Comparison of ENCODE assay signal across 27 mouse cellular contexts in genomic region chr14:8789348-8789747, GRCm38 (mm10).
DNase-seq lines count a peak whose midpoint lies in the region; ATAC-seq and TF ChIP-seq lines count a peak whose summit lies in the region.
"Had no signal": no experiment of that assay in that cellular context is flagged by ENCODE, and none has a peak within 500 bp of the region (broad histone marks: within the 10 kb centered on the region; RNA-seq: fewer than 3 reads in every experiment).

No protein-coding gene starts in this region.

- no peaks in the 10 kb centered on the region for H3K9me3 ChIP-seq in embryonic facial prominence, embryonic 14.5 days (ENCODE audit: control insufficient read depth, low read length)
- no peaks in the 10 kb centered on the region for H3K9me3 ChIP-seq in embryonic facial prominence, embryonic 10.5 days
- H3K9me3 ChIP-seq in heart, postnatal 0 days (replicated peaks; ENCODE audit: control insufficient read depth, low read length), result no peaks in the 10 kb centered on the region
- no peaks in the 10 kb centered on the region for H3K9me3 ChIP-seq in heart, embryonic 11.5 days (replicated peaks; ENCODE audit: control insufficient read depth, low read length)
- no peaks in the 10 kb centered on the region for H3K9me3 ChIP-seq in lung, postnatal 0 days (ENCODE audit: low read length)
- no peaks in the 10 kb centered on the region for H3K9me3 ChIP-seq in hindbrain, embryonic 13.5 days
- H3K9me3 ChIP-seq: G1E; heart, embryonic 10.5 days; neural tube, embryonic 13.5 days had no signal

- 50% methylated on average over 1 of the region's 1 CpGs for WGBS in embryonic facial prominence, embryonic 14.5 days
- WGBS in embryonic facial prominence, embryonic 10.5 days, result 82% methylated on average over 1 of the region's 1 CpGs
- 7% methylated on average over 1 of the region's 1 CpGs for WGBS in heart, postnatal 0 days
- 50% methylated on average over 1 of the region's 1 CpGs for WGBS in heart, embryonic 11.5 days (ENCODE audit: insufficient replicate concordance)
- WGBS in lung, postnatal 0 days, result 26% methylated on average over 1 of the region's 1 CpGs
- WGBS in hindbrain, embryonic 13.5 days, result 93% methylated on average over 1 of the region's 1 CpGs

- no peak overlapping the region for H3K4me3 ChIP-seq in embryonic facial prominence, embryonic 14.5 days (ENCODE audit: low read depth, low read length)
- no peak overlapping the region for H3K4me3 ChIP-seq in embryonic facial prominence, embryonic 10.5 days
- H3K4me3 ChIP-seq in heart, postnatal 0 days (ENCODE audit: low read depth, low read length), result no peak overlapping the region
- H3K4me3 ChIP-seq in heart, embryonic 11.5 days (ENCODE audit: low read depth, low read length), result no peak overlapping the region
- H3K4me3 ChIP-seq in lung, postnatal 0 days (ENCODE audit: low read depth, low read length), result no peak overlapping the region
- H3K4me3 ChIP-seq in hindbrain, embryonic 13.5 days, result no peak overlapping the region
- H3K4me3 ChIP-seq: heart, embryonic 10.5 days; left cerebral cortex, adult 2 months; myocyte; neural tube, embryonic 13.5 days had no signal

- no peaks in the 10 kb centered on the region for H3K36me3 ChIP-seq in embryonic facial prominence, embryonic 14.5 days (ENCODE audit: control insufficient read depth, insufficient read depth, low read length)
- no peaks in the 10 kb centered on the region for H3K36me3 ChIP-seq in embryonic facial prominence, embryonic 10.5 days (replicated peaks)
- no peaks in the 10 kb centered on the region for H3K36me3 ChIP-seq in heart, postnatal 0 days (replicated peaks; ENCODE audit: control insufficient read depth, insufficient read depth, low read length)
- H3K36me3 ChIP-seq in heart, embryonic 11.5 days (ENCODE audit: control insufficient read depth, insufficient read depth, low read length), result no peaks in the 10 kb centered on the region
- no peaks in the 10 kb centered on the region for H3K36me3 ChIP-seq in lung, postnatal 0 days (ENCODE audit: insufficient read depth, low read length)
- H3K36me3 ChIP-seq in hindbrain, embryonic 13.5 days, result no peaks in the 10 kb centered on the region
- H3K36me3 ChIP-seq: G1E; heart, embryonic 10.5 days; neural tube, embryonic 13.5 days had no signal

- no peaks in the 10 kb centered on the region for H3K27me3 ChIP-seq in embryonic facial prominence, embryonic 14.5 days (replicated peaks; ENCODE audit: control insufficient read depth, insufficient read depth, low read length)
- H3K27me3 ChIP-seq in embryonic facial prominence, embryonic 10.5 days (replicated peaks; ENCODE audit: low read depth, poor library complexity, severe bottlenecking), result no peaks in the 10 kb centered on the region
- no peaks in the 10 kb centered on the region for H3K27me3 ChIP-seq in heart, postnatal 0 days (ENCODE audit: control insufficient read depth, insufficient read depth, low read length)
- H3K27me3 ChIP-seq in heart, embryonic 11.5 days (ENCODE audit: control insufficient read depth, insufficient read depth, low read length), result no peaks in the 10 kb centered on the region
- H3K27me3 ChIP-seq in lung, postnatal 0 days (replicated peaks; ENCODE audit: insufficient read depth, low read length), result no peaks in the 10 kb centered on the region
- no peaks in the 10 kb centered on the region for H3K27me3 ChIP-seq in hindbrain, embryonic 13.5 days
- H3K27me3 ChIP-seq: CH12.LX; neural tube, embryonic 13.5 days had no signal

- peak; percentile 34 for DNase-seq in embryonic facial prominence, embryonic 14.5 days (ENCODE audit: low spot score)
- no peak for DNase-seq in embryonic facial prominence, embryonic 10.5 days (ENCODE audit: low spot score)
- peak; percentile 43 for DNase-seq in heart, postnatal 0 days (ENCODE audit: low spot score)
- DNase-seq in lung, postnatal 0 days (ENCODE audit: low spot score), result peak; percentile 14
- DNase-seq in lung, adult 18-20 months, result no peak
- DNase-seq in adrenal gland, adult 8-10 months, result no peak
- DNase-seq: adrenal gland, postnatal 14 days; cerebellum, adult 9-10 months; kidney, adult 11 months; layer of hippocampus, adult 9-11 months; left cerebral cortex, postnatal 4 days; liver, postnatal 0 days; retina, postnatal 1 day; right cerebral cortex, postnatal 25 days; thymus, postnatal 14 days had no signal

- ATAC-seq in embryonic facial prominence, embryonic 14.5 days (ENCODE audit: low read depth), result no peak
- ATAC-seq in heart, postnatal 0 days (ENCODE audit: insufficient read depth, low read depth), result peak; percentile 49; the same call in 1 of the 2 replicates
- no peak; the same call in 1 of the 2 replicates for ATAC-seq in heart, embryonic 11.5 days (replicated peaks; ENCODE audit: insufficient number of reproducible peaks, low FRiP score, low TSS enrichment)
- ATAC-seq in lung, postnatal 0 days, result no peak
- ATAC-seq in hindbrain, embryonic 13.5 days (ENCODE audit: low FRiP score), result no peak
- ATAC-seq: hindbrain, embryonic 16.5 days; liver, postnatal 0 days; midbrain, embryonic 16.5 days had no signal

- H3K4me2 ChIP-seq in embryonic facial prominence, embryonic 14.5 days (ENCODE audit: low read depth, low read length), result no peak overlapping the region
- no peak overlapping the region for H3K4me2 ChIP-seq in heart, postnatal 0 days (ENCODE audit: low read depth, low read length)
- no peak overlapping the region for H3K4me2 ChIP-seq in heart, embryonic 11.5 days
- no peak overlapping the region for H3K4me2 ChIP-seq in lung, postnatal 0 days (replicated peaks; ENCODE audit: low read depth, low read length)
- no peak overlapping the region for H3K4me2 ChIP-seq in hindbrain, embryonic 13.5 days
- H3K4me2 ChIP-seq: liver, embryonic 11.5 days; neural tube, embryonic 13.5 days had no signal

- H3K9ac ChIP-seq in embryonic facial prominence, embryonic 14.5 days (ENCODE audit: low read depth, low read length), result no peak overlapping the region
- no peak overlapping the region for H3K9ac ChIP-seq in heart, postnatal 0 days (replicated peaks; ENCODE audit: low read depth, low read length)
- no peak overlapping the region for H3K9ac ChIP-seq in heart, embryonic 11.5 days (ENCODE audit: low read depth, low read length)
- H3K9ac ChIP-seq in lung, postnatal 0 days (replicated peaks; ENCODE audit: low read depth), result no peak overlapping the region
- H3K9ac ChIP-seq in hindbrain, embryonic 13.5 days, result no peak overlapping the region
- H3K9ac ChIP-seq: liver, postnatal 0 days; neural tube, embryonic 13.5 days had no signal

- no peak for TF ChIP-seq CTCF in heart, postnatal 0 days (IDR thresholded peaks at IDR 0.05; ENCODE audit: low read depth)
- TF ChIP-seq CTCF in lung, postnatal 0 days (IDR thresholded peaks at IDR 0.05), result no peak

- H3K4me1 ChIP-seq in embryonic facial prominence, embryonic 14.5 days (ENCODE audit: control insufficient read depth, insufficient read depth, low read length), result no peaks in the 10 kb centered on the region
- no peaks in the 10 kb centered on the region for H3K4me1 ChIP-seq in embryonic facial prominence, embryonic 10.5 days
- peaks cover 4% of the 10 kb centered on the region; the same call in 1 of the 2 replicates for H3K4me1 ChIP-seq in heart, postnatal 0 days (ENCODE audit: control insufficient read depth, insufficient read depth)
- H3K4me1 ChIP-seq in heart, embryonic 11.5 days (ENCODE audit: control insufficient read depth, insufficient read depth, low read length), result no peaks in the 10 kb centered on the region
- no peaks in the 10 kb centered on the region for H3K4me1 ChIP-seq in lung, postnatal 0 days (ENCODE audit: insufficient read depth, low read depth, low read length)
- no peaks in the 10 kb centered on the region for H3K4me1 ChIP-seq in hindbrain, embryonic 13.5 days (replicated peaks)
- H3K4me1 ChIP-seq: heart, embryonic 10.5 days; neural tube, embryonic 13.5 days had no signal

- H3K27ac ChIP-seq in embryonic facial prominence, embryonic 14.5 days (replicated peaks; ENCODE audit: low read depth, low read length), result no peak overlapping the region
- no peak overlapping the region for H3K27ac ChIP-seq in embryonic facial prominence, embryonic 10.5 days (replicated peaks)
- H3K27ac ChIP-seq in heart, postnatal 0 days (ENCODE audit: low read depth), result 0 out of 2 replicates have a peak overlapping the region, but pooled peaks have one; percentile 27
- H3K27ac ChIP-seq in heart, embryonic 11.5 days (ENCODE audit: low read depth, low read length), result no peak overlapping the region
- H3K27ac ChIP-seq in lung, postnatal 0 days (ENCODE audit: low read length), result no peak overlapping the region
- H3K27ac ChIP-seq in hindbrain, embryonic 13.5 days, result no peak overlapping the region
- H3K27ac ChIP-seq: heart, embryonic 10.5 days; left cerebral cortex, adult 2 months; macrophage; neural tube, embryonic 13.5 days had no signal

- no peak for TF ChIP-seq EP300 in heart, postnatal 0 days (IDR thresholded peaks at IDR 0.05; ENCODE audit: low read depth)
- TF ChIP-seq EP300 in lung, postnatal 0 days (IDR thresholded peaks at IDR 0.05), result no peak

Comparison
In these comparisons a context has a peak if more than half of its experiments do, and no peak if none do; other contexts are left out.
1. DNase-seq: peak in embryonic facial prominence, embryonic 14.5 days (single experiment), heart, postnatal 0 days (single experiment) and lung, postnatal 0 days (single experiment); none in embryonic facial prominence, embryonic 10.5 days (single experiment), lung, adult 18-20 months (0 of 2) and adrenal gland, adult 8-10 months (single experiment).